Mouse (Mus musculus): Measurements from ENCODE around the gene Cwc25.

GRCm38 (mm10) chr11:97808093-97808492 is 41.7 kb upstream of the Cwc25 start:
- no peak for TF ChIP-seq CTCF (IDR thresholded peaks at IDR 0.05; ENCODE audit: low read depth, low read length)
- no peak for TF ChIP-seq POLR2A (IDR thresholded peaks at IDR 0.05; ENCODE audit: borderline replicate concordance, low read depth, low read length)
